Mouse (Mus musculus): ENCODE measurements around the gene Atf1. TPM values are rescaled to one million over a fixed set of nuclear protein-coding genes. Genes with fewer than 3 reads are reported as not detected.
"Not testable (repeated sequence)": the region's sequence is repeated elsewhere in the genome, so short reads cannot be mapped to it uniquely, and the experiment has no call there.

The Atf1 gene
- total and polyA plus RNA-seq, 3 experiments, result 41.8 to 854 (median 183) TPM

DNA sequence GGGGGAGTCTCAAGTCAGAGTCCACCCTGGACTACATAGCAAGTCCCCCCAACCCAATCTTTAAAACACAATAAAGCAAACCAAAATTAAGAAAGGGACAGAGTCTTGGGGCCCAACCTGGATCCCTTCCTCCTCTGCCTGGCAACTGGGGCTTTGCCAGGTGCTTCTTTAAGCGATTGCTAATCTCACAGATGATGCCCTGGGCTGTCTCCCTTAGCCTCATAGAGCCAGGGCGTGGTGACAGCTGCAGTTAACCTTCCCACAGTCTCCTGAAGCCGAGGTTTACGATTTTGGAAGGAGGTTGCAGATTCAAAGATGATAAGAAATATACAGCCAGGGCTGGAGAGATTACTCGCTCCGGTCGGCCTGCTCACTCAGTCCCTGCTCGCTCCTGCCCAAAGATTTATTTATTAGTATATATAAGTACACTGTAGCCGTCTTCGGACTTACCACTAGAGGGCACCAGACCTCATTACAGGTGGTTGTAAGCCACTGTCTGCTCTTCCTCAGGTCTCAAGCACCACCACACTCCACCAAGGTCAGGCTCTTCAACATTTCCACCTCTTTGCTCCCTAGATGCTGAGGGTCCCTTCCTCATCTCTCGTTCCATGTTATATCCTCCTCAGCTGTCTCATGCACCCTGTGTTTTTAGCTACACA is 79.9 kb downstream of the Atf1 start:
- not testable (repeated sequence) for H3K27me3 ChIP-seq (ENCODE audit: control insufficient read depth in 1 of 2, insufficient read depth in 2 of 2, low read length in 2 of 2); H3K27ac ChIP-seq (ENCODE audit: control insufficient read depth, low read depth, low read length); H3K9ac ChIP-seq (ENCODE audit: control insufficient read depth, low read depth, low read length, poor library complexity, severe bottlenecking); H3K9me3 ChIP-seq (replicated peaks; ENCODE audit: insufficient read depth, low read length); H3K79me2 ChIP-seq (ENCODE audit: control insufficient read depth, insufficient read depth, low read length, poor library complexity)
- peaks cover 18 to 22% of the 10 kb centered on the region in 2 experiments for H3K4me1 ChIP-seq (ENCODE audit: control insufficient read depth in 1 of 2, insufficient read depth in 2 of 2, low read length in 2 of 2)
- DNase-seq (ENCODE audit: low read depth, low spot score), result peak; percentile 92
- peaks cover 3 to 21% of the 10 kb centered on the region in 2 experiments for H3K36me3 ChIP-seq (ENCODE audit: control insufficient read depth in 1 of 2, insufficient read depth in 2 of 2, low read length in 2 of 2)
- 0 out of 4 replicates have a peak overlapping the region, but pooled peaks of 1 of the 2 experiments have one; percentile 14 for H3K4me3 ChIP-seq (ENCODE audit: control insufficient read depth in 1 of 2, insufficient read depth in 1 of 2, low read depth in 2 of 2, low read length in 2 of 2)
- TF ChIP-seq SMC3 (IDR thresholded peaks at IDR 0.05; ENCODE audit: low read depth, low read length) (peak; percentile 36), CTCF (IDR thresholded peaks at IDR 0.05 in 2 of 3, conservative IDR thresholded peaks at IDR 0.05 in 1 of 3; ENCODE audit: control insufficient read depth in 1 of 3, insufficient read depth in 1 of 3, low read depth in 2 of 3, low read length in 3 of 3, poor library complexity in 1 of 3, severe bottlenecking in 1 of 3) (peak; percentile 27 to 64 (median 52); a peak in 5 of 6 replicates), ETS1 (IDR thresholded peaks at IDR 0.05; ENCODE audit: low read depth, low read length) (0 out of 2 replicates have a peak, but pooled peaks have one; percentile 16), RAD21 (IDR thresholded peaks at IDR 0.05; ENCODE audit: low read depth, low read length) (peak; percentile 21)

Other genes with a start within 250 kb of the Atf1 start
- 15.4 and 17.8 TPM in 2 replicates for gene Dip2b, start 189.2 kb upstream of the Atf1 start, total RNA-seq (2012; rRNA removed)
- gene Dip2b, start 189.2 kb upstream of the Atf1 start, polyA plus RNA-seq (2012; ENCODE audit: insufficient read depth in 1 of 2, insufficient read length in 2 of 2, low read depth in 1 of 2, low replicate concordance in 2 of 2, missing spikeins in 1 of 2), result 10 to 100 TPM; 13.9 to 68.9 TPM
- gene Tmprss12, start 53.0 kb downstream of the Atf1 start, total RNA-seq (2012; rRNA removed), result not detected in 2 replicates
- not detected for gene Tmprss12, start 53.0 kb downstream of the Atf1 start, polyA plus RNA-seq (2012; ENCODE audit: insufficient read depth in 1 of 2, insufficient read length in 2 of 2, low read depth in 1 of 2, low replicate concordance in 2 of 2, missing spikeins in 1 of 2)
- 17.3 and 28.9 TPM in 2 replicates for gene Mettl7a1, start 76.3 kb downstream of the Atf1 start, total RNA-seq (2012; rRNA removed)
- 10 to 100 TPM in 1 of 2 experiments, not detected in 1; 34.4 TPM for gene Mettl7a1, start 76.3 kb downstream of the Atf1 start, polyA plus RNA-seq (2012; ENCODE audit: insufficient read depth in 1 of 2, insufficient read length in 2 of 2, low read depth in 1 of 2, low replicate concordance in 2 of 2, missing spikeins in 1 of 2)
- gene Mettl7a3, start 107.1 kb downstream of the Atf1 start, total RNA-seq (2012; rRNA removed), result 0.12 and 0.13 TPM in 2 replicates
- gene Mettl7a3, start 107.1 kb downstream of the Atf1 start, polyA plus RNA-seq (2012; ENCODE audit: insufficient read depth in 1 of 2, insufficient read length in 2 of 2, low read depth in 1 of 2, low replicate concordance in 2 of 2, missing spikeins in 1 of 2), result under 1 TPM in 1 of 2 experiments, not detected in 1; 0.70 TPM
- gene Methig1, start 125.3 kb downstream of the Atf1 start, total RNA-seq (2012; rRNA removed), result not detected in 2 replicates
- gene Methig1, start 125.3 kb downstream of the Atf1 start, polyA plus RNA-seq (2012; ENCODE audit: insufficient read depth in 1 of 2, insufficient read length in 2 of 2, low read depth in 1 of 2, low replicate concordance in 2 of 2, missing spikeins in 1 of 2), result not detected
- not detected in 2 replicates for gene Mettl7a2, start 125.4 kb downstream of the Atf1 start, total RNA-seq (2012; rRNA removed)
- not detected for gene Mettl7a2, start 125.4 kb downstream of the Atf1 start, polyA plus RNA-seq (2012; ENCODE audit: insufficient read depth in 1 of 2, insufficient read length in 2 of 2, low read depth in 1 of 2, low replicate concordance in 2 of 2, missing spikeins in 1 of 2)
- not detected in 2 replicates for gene Higd1c, start 136.7 kb downstream of the Atf1 start, total RNA-seq (2012; rRNA removed)
- gene Higd1c, start 136.7 kb downstream of the Atf1 start, polyA plus RNA-seq (2012; ENCODE audit: insufficient read depth in 1 of 2, insufficient read length in 2 of 2, low read depth in 1 of 2, low replicate concordance in 2 of 2, missing spikeins in 1 of 2), result not detected
- gene Gm5475, start 194.3 kb downstream of the Atf1 start, total RNA-seq (2012; rRNA removed), result 0.15 TPM in 1 of 2 replicates, not detected in the other
- under 1 TPM in 1 of 2 experiments, not detected in 1; 0.14 TPM for gene Gm5475, start 194.3 kb downstream of the Atf1 start, polyA plus RNA-seq (2012; ENCODE audit: insufficient read depth in 1 of 2, insufficient read length in 2 of 2, low read depth in 1 of 2, low replicate concordance in 2 of 2, missing spikeins in 1 of 2)
- 52.7 and 69.0 TPM in 2 replicates for gene Slc11a2, start 197.3 kb downstream of the Atf1 start, total RNA-seq (2012; rRNA removed)
- 100 to 1,000 TPM in 1 of 2 experiments, not detected in 1; 112 TPM for gene Slc11a2, start 197.3 kb downstream of the Atf1 start, polyA plus RNA-seq (2012; ENCODE audit: insufficient read depth in 1 of 2, insufficient read length in 2 of 2, low read depth in 1 of 2, low replicate concordance in 2 of 2, missing spikeins in 1 of 2)
- 30.1 and 38.8 TPM in 2 replicates for gene Letmd1, start 241.2 kb downstream of the Atf1 start, total RNA-seq (2012; rRNA removed)
- gene Letmd1, start 241.2 kb downstream of the Atf1 start, polyA plus RNA-seq (2012; ENCODE audit: insufficient read depth in 1 of 2, insufficient read length in 2 of 2, low read depth in 1 of 2, low replicate concordance in 2 of 2, missing spikeins in 1 of 2), result 100 to 1,000 TPM in 1 of 2 experiments, 10 to 100 TPM in 1; 64.3 to 277 TPM

All from MEL (cell line).